Mouse (Mus musculus) ZHBTc4 (cell line): ENCODE results near the gene Hspa12a.

Experiments
- DNase-seq: peaks from one replicate; pipeline ENCODE4 v3.0.0-alpha.2; 2011; ENCODE audit warnings: low read depth, low spot score

Gene Hspa12a

GRCm38 (mm10) chr19:58758871-58759270 is 184.6 kb downstream of the Hspa12a start:
- no peak for DNase-seq

- no peak for DNase-seq
Measured at GRCm38 (mm10) chr19:58751504-58751903, 191.9 kb downstream of the Hspa12a start.

GRCm38 (mm10) chr19:58750822-58751221 is 192.6 kb downstream of the Hspa12a start:
- no peak for DNase-seq

- DNase-seq = no peak
Measured at GRCm38 (mm10) chr19:58747498-58748000, 195.9 kb downstream of the Hspa12a start.
